Mouse (Mus musculus) stomach, postnatal 0 days (tissue): Measurements from ENCODE around the gene Ckap2. TPM values are rescaled to one million over a fixed set of nuclear protein-coding genes. Genes with fewer than 3 reads are reported as not detected.
A peak's percentile ranks its signal among the peaks of the same experiment; 100 is the strongest.

Experiments used
- ATAC-seq: fragments of 200-750 bp; cut with Nextera tagmentation; 2 replicates; pipeline ENCODE4 v1.8.0; 2017; ENCODE audit not compliant: low FRiP score, low TSS enrichment
- DNase-seq: peaks from one replicate; pipeline ENCODE4 v3.0.0-alpha.2; 2016; ENCODE audit warnings: low spot score
- H3K27ac ChIP-seq: fragments of 300-500 bp; sonication (generic); replicated peaks from 2 replicates; pipeline ENCODE4 v1.5.1; 2014; ENCODE audit warnings: mild to moderate bottlenecking, control low read depth
- H3K27me3 ChIP-seq: fragments of 300-500 bp; sonication (generic); 2 replicates; pipeline ENCODE4 v1.6.1; 2014; ENCODE audit warnings: low read length; ENCODE audit not compliant: control insufficient read depth, insufficient read depth
- H3K36me3 ChIP-seq: fragments of 300-500 bp; sonication (generic); 2 replicates; pipeline ENCODE4 v1.6.1; 2014; ENCODE audit warnings: low read length, mixed read lengths; ENCODE audit not compliant: control insufficient read depth, insufficient read depth
- H3K4me1 ChIP-seq: fragments of 300-500 bp; sonication (generic); replicated peaks from 2 replicates; pipeline ENCODE4 v1.6.1; 2014; ENCODE audit warnings: antibody characterized with exemption; ENCODE audit not compliant: control insufficient read depth, insufficient read depth
- H3K4me2 ChIP-seq: fragments of 300-500 bp; sonication (generic); replicated peaks from 2 replicates; pipeline ENCODE4 v1.6.1; 2014; ENCODE audit warnings: low read depth, mild to moderate bottlenecking, control low read depth, moderate library complexity
- H3K4me3 ChIP-seq: fragments of 300-500 bp; sonication (generic); 2 replicates; pipeline ENCODE4 v1.5.1; 2014; ENCODE audit warnings: low read depth, low read length, control low read depth
- H3K9ac ChIP-seq: fragments of 300-500 bp; sonication (generic); 2 replicates; pipeline ENCODE4 v1.6.1; 2014; ENCODE audit warnings: mild to moderate bottlenecking, low read length, control low read depth, mixed read lengths
- H3K9me3 ChIP-seq: fragments of 300-500 bp; sonication (generic); 2 replicates; pipeline ENCODE4 v1.6.1; 2016; ENCODE audit warnings: low read length; ENCODE audit not compliant: control insufficient read depth
- CTCF ChIP-seq: IDR thresholded peaks from 2 replicates; pipeline ENCODE4 v1.5.1; 2016; ENCODE audit warnings: antibody characterized with exemption, low read depth, mild to moderate bottlenecking, moderate library complexity
- EP300 ChIP-seq: optimal IDR thresholded peaks from 2 replicates; pipeline ENCODE3; 2016; ENCODE audit warnings: antibody characterized with exemption
- WGBS: fragments of 180-500 bp; shearing (Covaris S2); extraction: QIAGEN DNeasy Blood & Tissue Kit; methylation state at CpG from one replicate; pipeline ENCODE4 v1.1.7; 2014; 5-methylcytosine and 5-hydroxymethylcytosine counted together
- polyA plus RNA-seq: library from polyadenylated mRNA; unstranded; fragments of >200 nt; fragmentation: Nextera tagmentation; extraction: Ambion mirVana; gene quantifications from 2 replicates; pipeline ENCODE4 v1.2.1, GENCODE M21; 2015

The Ckap2 gene
- 14.7 and 17.0 TPM in 2 replicates for polyA plus RNA-seq

DNA sequence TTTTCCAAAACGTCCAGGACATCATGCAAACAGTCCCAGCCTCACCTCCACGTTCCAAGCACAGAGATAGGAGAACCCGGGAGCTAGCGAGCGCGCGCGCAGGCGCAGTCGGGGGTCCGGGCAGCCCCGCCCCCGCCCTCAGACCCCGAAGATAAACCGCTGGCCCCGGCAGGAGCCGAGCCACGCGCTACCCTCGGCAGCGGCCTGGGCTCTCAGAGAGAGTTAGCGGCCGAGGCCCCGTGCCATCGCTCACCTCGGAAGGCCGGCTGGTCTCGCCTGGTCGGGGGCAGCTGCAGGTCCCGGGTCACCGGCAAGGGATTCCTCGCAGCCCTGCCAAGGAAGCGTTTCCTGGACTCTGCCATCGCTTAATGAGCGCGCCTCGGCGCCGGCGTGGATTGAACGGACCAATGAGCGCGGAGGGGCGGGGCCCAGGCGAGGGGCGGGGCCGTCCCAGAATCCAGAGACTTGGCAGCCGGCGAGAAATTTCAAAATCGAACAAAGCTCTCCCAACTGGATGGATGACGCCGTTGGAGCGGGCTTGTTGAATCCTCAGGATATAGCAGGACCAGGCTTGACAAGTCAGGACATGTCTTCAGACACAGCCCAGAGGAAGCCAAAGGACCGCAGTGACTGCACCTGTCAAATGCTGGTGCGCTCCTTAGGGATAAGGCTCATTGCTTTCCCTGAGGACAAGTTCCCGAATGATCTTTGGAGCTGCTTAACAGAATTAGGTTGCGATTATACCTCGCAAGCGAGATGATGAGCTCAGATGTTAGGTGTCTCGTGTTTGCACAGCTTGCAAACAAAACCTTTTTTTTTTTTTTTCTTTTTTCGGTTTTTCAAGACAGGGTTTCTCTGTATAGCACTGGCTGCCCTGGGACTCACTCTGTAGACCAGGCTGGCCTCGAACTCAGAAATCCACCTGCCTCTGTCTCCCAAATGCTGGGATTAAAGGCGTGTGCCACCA, at the start of gene Ckap2:
Ckap2 (minus strand) TSS at position 389 of the 967 bp plus-strand sequence.
- H3K36me3 ChIP-seq = no peaks in the 10 kb centered on the region
- peak within 1 kb of the TSS; percentile 68 for H3K9ac ChIP-seq
- peak; percentile 94 for DNase-seq
- 2% methylated on average over 61 of the region's 63 CpGs for WGBS
- H3K9me3 ChIP-seq = no peaks in the 10 kb centered on the region
- H3K27ac ChIP-seq = peak within 1 kb of the TSS; percentile 75
- no peaks in the 10 kb centered on the region; the same call in 1 of the 2 replicates for H3K4me1 ChIP-seq
- TF ChIP-seq CTCF = no peak
- no peak for TF ChIP-seq EP300
- peak; percentile 97 for ATAC-seq
- H3K4me2 ChIP-seq = peak within 1 kb of the TSS; percentile 87
- H3K4me3 ChIP-seq = peak within 1 kb of the TSS; percentile 82
- H3K27me3 ChIP-seq = no peaks in the 10 kb centered on the region

GRCm38 (mm10) chr8:22228621-22229020, 43.0 kb upstream of the Ckap2 start:
- TF ChIP-seq EP300 = no peak
- no peak for TF ChIP-seq CTCF
- 47% methylated on average over 7 of the region's 7 CpGs for WGBS
- H3K4me1 ChIP-seq = no peaks in the 10 kb centered on the region
- DNase-seq = no peak
- peak overlapping the region; percentile 49; the same call in 1 of the 2 replicates for H3K27ac ChIP-seq
- no peak overlapping the region for H3K4me3 ChIP-seq
- no peaks in the 10 kb centered on the region for H3K36me3 ChIP-seq
- no peak for ATAC-seq
- H3K9ac ChIP-seq = no peak overlapping the region
- H3K27me3 ChIP-seq = peaks cover 2% of the 10 kb centered on the region; the same call in 1 of the 2 replicates
- no peaks in the 10 kb centered on the region for H3K9me3 ChIP-seq
- peak overlapping the region; percentile 1; the same call in 1 of the 2 replicates for H3K4me2 ChIP-seq

- peak within 1 kb of the TSS; percentile 76 for H3K27ac ChIP-seq
- ATAC-seq = peak; percentile 80
- no peaks in the 10 kb centered on the region for H3K9me3 ChIP-seq
- H3K4me2 ChIP-seq = peak within 1 kb of the TSS; percentile 93
- H3K4me1 ChIP-seq = no peaks in the 10 kb centered on the region
- peaks cover 2% of the 10 kb centered on the region; the same call in 1 of the 2 replicates for H3K27me3 ChIP-seq
- peak within 1 kb of the TSS; percentile 50 for H3K4me3 ChIP-seq
- H3K9ac ChIP-seq = peak within 1 kb of the TSS; percentile 63
- TF ChIP-seq CTCF (no peak), EP300 (no peak)
- no peaks in the 10 kb centered on the region for H3K36me3 ChIP-seq
- 1% methylated on average over 36 of the region's 39 CpGs for WGBS
- DNase-seq = peak; percentile 78
These were observed 41.6 kb upstream of the Ckap2 start, which contains the start of gene Thsd1 for GRCm38 (mm10) chr8:22227061-22227877. Gene Thsd1 (plus strand): TSS chr8:22227313.

DNA sequence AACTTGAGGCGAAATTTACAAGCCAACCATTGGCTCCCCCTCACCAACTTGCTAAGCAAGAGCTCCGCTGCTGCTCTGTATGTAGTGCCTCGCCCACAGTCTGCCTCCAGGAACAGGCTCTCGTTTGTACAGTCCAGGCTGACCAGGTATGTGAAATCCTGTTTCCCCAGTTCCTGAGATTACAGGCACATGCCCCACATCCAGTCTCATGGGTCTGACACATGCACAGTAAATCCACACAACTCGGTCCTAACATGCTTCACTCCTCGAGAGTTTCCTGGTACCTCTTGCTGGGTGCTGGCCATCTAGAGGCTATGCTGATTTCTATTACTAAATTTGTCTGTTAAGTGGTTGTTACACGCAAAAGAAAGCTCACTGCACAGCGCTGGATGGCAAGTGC, 40.7 kb upstream of the Ckap2 start:
- peak; percentile 95 for ATAC-seq
- Histone ChIP-seq H3K4me3 (no peak overlapping the region), H3K36me3 (no peaks in the 10 kb centered on the region), H3K27me3 (peaks cover 2% of the 10 kb centered on the region; the same call in 1 of the 2 replicates), H3K4me2 (peak overlapping the region; percentile 93), H3K9ac (no peak overlapping the region), H3K27ac (peak overlapping the region; percentile 76), H3K4me1 (no peaks in the 10 kb centered on the region), H3K9me3 (no peaks in the 10 kb centered on the region)
- DNase-seq = peak; percentile 71
- WGBS = 34% methylated on average over 8 of the region's 8 CpGs
- TF ChIP-seq EP300 = no peak
- TF ChIP-seq CTCF = no peak

DNA sequence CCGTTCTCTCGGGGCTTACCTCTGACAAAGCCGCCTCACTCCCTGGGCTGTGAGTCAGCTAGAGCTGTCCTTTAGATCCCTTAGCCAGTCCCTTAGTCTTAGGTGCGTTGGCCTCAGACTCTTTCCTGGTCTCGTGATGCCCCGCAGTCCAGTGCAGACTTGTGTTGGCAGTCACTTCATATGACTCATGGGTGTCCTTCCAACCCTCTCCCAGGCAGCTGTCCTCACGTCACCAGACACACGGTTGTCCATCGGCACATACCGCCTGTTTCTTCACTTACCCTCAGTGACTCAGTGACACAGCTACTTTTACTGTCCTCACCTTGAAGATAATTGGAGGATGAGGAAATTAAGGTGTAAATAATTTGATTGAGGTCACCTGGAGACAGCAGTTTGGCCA, 29.2 kb upstream of the Ckap2 start:
- H3K36me3 ChIP-seq = peaks cover 23% of the 10 kb centered on the region; the same call in 1 of the 2 replicates
- WGBS = 91% methylated on average over 10 of the region's 10 CpGs
- no peaks in the 10 kb centered on the region for H3K9me3 ChIP-seq
- DNase-seq = no peak
- no peak overlapping the region for H3K27ac ChIP-seq
- no peaks in the 10 kb centered on the region for H3K4me1 ChIP-seq
- H3K4me2 ChIP-seq = no peak overlapping the region
- peak; percentile 49; the same call in 1 of the 2 replicates for ATAC-seq
- H3K4me3 ChIP-seq = no peak overlapping the region
- TF ChIP-seq EP300 (no peak), CTCF (no peak)
- no peaks in the 10 kb centered on the region for H3K27me3 ChIP-seq
- no peak overlapping the region for H3K9ac ChIP-seq
